Mouse (Mus musculus): ENCODE results near the gene Dpf3. TPM values are rescaled to one million over a fixed set of nuclear protein-coding genes. Genes with fewer than 3 reads are reported as not detected.

Dpf3 gene
- total RNA-seq (2014; rRNA removed), result 11.4 and 15.3 TPM in 2 replicates
- polyA plus RNA-seq (2015; fragmentation: Nextera tagmentation; extraction: Ambion mirVana), result 4.9 and 8.1 TPM in 2 replicates

DNA sequence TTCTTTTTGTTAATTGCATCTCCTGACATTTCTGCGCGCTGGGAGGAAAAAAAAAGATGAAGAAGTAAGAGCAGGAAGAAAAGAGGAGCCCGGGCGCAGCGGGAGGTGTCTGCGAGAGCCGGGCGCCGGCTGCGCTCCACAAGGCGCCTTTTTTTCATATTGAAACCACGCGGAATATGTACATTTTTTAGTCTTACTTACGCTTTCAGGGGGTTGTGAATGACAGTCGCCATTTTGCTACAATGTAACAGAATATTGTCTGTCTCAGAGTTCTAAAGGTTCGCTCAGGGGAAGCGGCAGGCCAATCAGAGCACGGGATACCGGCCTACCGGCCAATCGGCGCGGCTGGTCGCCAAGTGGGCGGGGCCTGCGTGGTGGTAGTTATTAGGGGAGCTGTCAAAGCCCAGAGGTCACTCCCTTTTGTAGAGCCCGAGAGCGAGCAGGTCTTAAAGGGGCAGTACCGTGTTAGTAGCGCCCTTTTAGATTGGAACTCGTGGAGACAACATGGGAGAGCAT, at the start of gene Dpf3:
Dpf3 (minus strand) TSS at position 241 of the 516 bp plus-strand sequence.
- peak within 1 kb of the TSS; percentile 82 for H3K27ac ChIP-seq (ENCODE audit: low read depth, low read length)
- no peaks in the 10 kb centered on the region for H3K36me3 ChIP-seq (ENCODE audit: insufficient read depth)
- peak within 1 kb of the TSS; percentile 63 for H3K4me3 ChIP-seq (ENCODE audit: low read depth, low read length)
- ATAC-seq (peak; percentile 89), DNase-seq (peak; percentile 89)
- TF ChIP-seq CTCF (IDR thresholded peaks at IDR 0.05; ENCODE audit: low read depth), result no peak
- peak within 1 kb of the TSS; percentile 100 for H3K4me2 ChIP-seq (ENCODE audit: low read depth)
- no peaks in the 10 kb centered on the region; the same call in 1 of the 2 replicates for H3K27me3 ChIP-seq (ENCODE audit: insufficient read depth, low read length)
- H3K4me1 ChIP-seq (ENCODE audit: insufficient read depth), result peaks cover 6% of the 10 kb centered on the region; the same call in 1 of the 2 replicates
- H3K9ac ChIP-seq, result peak within 1 kb of the TSS; percentile 58
- WGBS, result under 1% methylated on average over 31 of the region's 31 CpGs
- no peaks in the 10 kb centered on the region for H3K9me3 ChIP-seq (ENCODE audit: low read length)

DNA sequence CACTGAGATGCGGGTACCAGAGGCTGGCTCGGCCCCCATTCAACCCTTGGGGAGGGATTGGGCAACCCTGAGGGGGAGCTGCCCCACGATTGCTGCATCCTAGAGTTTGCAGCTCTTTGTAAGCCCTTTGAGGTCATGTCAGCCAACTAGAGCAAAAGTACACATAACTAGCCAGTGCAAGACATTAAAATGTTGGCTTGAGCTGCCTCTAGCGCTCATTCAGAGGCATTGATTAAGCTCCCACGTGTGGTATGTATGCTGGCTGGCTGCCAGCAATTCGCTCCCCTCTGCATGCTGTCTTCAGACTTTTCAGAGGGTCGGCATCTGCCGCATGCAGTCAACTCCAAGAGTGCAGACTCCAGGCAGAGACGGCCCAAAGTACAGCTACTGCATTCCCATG, 48.5 kb upstream of the Dpf3 start:
- no peaks in the 10 kb centered on the region for H3K9me3 ChIP-seq (ENCODE audit: low read length)
- WGBS, result 27% methylated on average over 9 of the region's 9 CpGs
- H3K9ac ChIP-seq, result no peak overlapping the region
- no peak overlapping the region for H3K4me2 ChIP-seq (ENCODE audit: low read depth)
- ATAC-seq, result peak; percentile 65
- no peak overlapping the region for H3K27ac ChIP-seq (ENCODE audit: low read depth, low read length)
- peaks cover 81% of the 10 kb centered on the region for H3K36me3 ChIP-seq (ENCODE audit: insufficient read depth)
- DNase-seq, result peak; percentile 75
- H3K4me3 ChIP-seq (ENCODE audit: low read depth, low read length), result no peak overlapping the region
- no peaks in the 10 kb centered on the region for H3K27me3 ChIP-seq (ENCODE audit: insufficient read depth, low read length)
- no peaks in the 10 kb centered on the region for H3K4me1 ChIP-seq (ENCODE audit: insufficient read depth)
- peak; percentile 41; the same call in 1 of the 2 replicates for TF ChIP-seq CTCF (IDR thresholded peaks at IDR 0.05; ENCODE audit: low read depth)

DNA sequence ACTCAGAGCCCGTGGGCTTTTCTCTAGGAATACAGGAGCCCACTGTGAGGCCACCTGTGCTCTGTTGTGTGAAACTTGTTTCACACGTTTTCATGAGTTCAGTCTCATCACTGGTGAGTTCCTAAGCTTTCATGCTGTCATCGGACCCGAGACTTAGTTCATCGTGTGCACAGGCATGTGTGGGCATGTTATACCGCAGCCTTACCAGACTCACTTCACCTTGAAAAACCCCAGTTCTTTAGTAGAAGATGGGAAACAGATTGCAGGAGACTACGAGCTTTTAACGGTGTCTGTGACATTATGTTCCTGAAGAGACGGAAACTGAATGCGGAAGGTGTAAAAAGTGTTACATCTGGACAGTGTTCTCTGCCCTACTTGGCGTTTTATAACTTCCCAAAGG, 47.9 kb upstream of the Dpf3 start:
- Histone ChIP-seq H3K4me1 (ENCODE audit: insufficient read depth) (no peaks in the 10 kb centered on the region), H3K27ac (ENCODE audit: low read depth, low read length) (no peak overlapping the region), H3K36me3 (ENCODE audit: insufficient read depth) (peaks cover 76% of the 10 kb centered on the region), H3K4me2 (ENCODE audit: low read depth) (no peak overlapping the region), H3K4me3 (ENCODE audit: low read depth, low read length) (no peak overlapping the region), H3K9me3 (ENCODE audit: low read length) (no peaks in the 10 kb centered on the region), H3K9ac (no peak overlapping the region), H3K27me3 (ENCODE audit: insufficient read depth, low read length) (no peaks in the 10 kb centered on the region)
- DNase-seq (no peak), ATAC-seq (no peak)
- 87% methylated on average over 11 of the region's 11 CpGs for WGBS
- TF ChIP-seq CTCF (IDR thresholded peaks at IDR 0.05; ENCODE audit: low read depth), result no peak

DNA sequence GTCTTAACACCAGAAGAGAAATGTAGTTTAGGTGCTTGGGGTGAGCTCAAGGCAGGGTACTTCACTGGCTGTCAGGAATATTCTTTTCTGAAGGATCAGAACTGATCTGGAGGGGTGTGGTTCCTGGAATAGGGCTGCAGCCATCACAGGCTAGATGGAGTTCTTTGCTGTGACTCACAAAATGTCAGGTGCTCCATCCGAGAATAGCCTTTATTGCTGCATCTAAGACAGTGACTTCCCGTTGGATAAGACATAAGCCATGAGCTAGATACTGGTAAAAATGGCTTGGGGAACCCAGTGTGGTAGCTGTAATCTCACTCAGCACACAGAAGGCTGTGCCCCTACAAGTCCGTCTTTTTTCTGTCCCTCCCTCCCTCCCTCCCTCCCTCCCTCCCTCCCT, 46.7 kb upstream of the Dpf3 start:
- 74% methylated on average over 3 of the region's 3 CpGs for WGBS
- Histone ChIP-seq H3K36me3 (ENCODE audit: insufficient read depth) (peaks cover 71% of the 10 kb centered on the region), H3K4me1 (ENCODE audit: insufficient read depth) (no peaks in the 10 kb centered on the region), H3K4me3 (ENCODE audit: low read depth, low read length) (no peak overlapping the region), H3K27me3 (ENCODE audit: insufficient read depth, low read length) (no peaks in the 10 kb centered on the region), H3K9ac (no peak overlapping the region), H3K9me3 (ENCODE audit: low read length) (no peaks in the 10 kb centered on the region), H3K4me2 (ENCODE audit: low read depth) (no peak overlapping the region), H3K27ac (ENCODE audit: low read depth, low read length) (no peak overlapping the region)
- no peak for TF ChIP-seq CTCF (IDR thresholded peaks at IDR 0.05; ENCODE audit: low read depth)
- DNase-seq (no peak), ATAC-seq (no peak)

DNA sequence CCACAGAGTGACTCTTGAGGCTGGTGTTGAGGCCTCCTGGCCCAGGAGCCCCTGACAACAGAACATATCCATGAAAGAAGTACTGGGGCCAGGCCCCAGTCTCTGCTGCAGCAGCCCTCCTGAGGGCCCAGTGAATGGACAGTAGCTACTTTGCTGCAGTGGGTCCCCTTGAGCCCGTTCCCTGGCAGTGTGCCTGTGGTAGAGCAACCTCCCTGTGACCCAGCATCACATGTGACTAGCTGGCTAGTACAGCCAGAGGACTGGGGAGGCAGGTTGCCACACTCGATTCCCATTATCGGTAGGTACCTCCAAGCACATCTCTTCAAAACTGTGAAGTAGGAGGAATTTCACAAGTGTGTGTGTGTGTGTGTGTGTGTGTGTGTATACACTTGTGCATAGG, 45.5 kb upstream of the Dpf3 start:
- Histone ChIP-seq H3K27me3 (ENCODE audit: insufficient read depth, low read length) (no peaks in the 10 kb centered on the region), H3K9ac (no peak overlapping the region), H3K4me2 (ENCODE audit: low read depth) (no peak overlapping the region), H3K27ac (ENCODE audit: low read depth, low read length) (no peak overlapping the region), H3K4me1 (ENCODE audit: insufficient read depth) (no peaks in the 10 kb centered on the region), H3K36me3 (ENCODE audit: insufficient read depth) (peaks cover 67% of the 10 kb centered on the region), H3K9me3 (ENCODE audit: low read length) (no peaks in the 10 kb centered on the region), H3K4me3 (ENCODE audit: low read depth, low read length) (no peak overlapping the region)
- WGBS, result 76% methylated on average over 3 of the region's 3 CpGs
- DNase-seq, result no peak
- no peak for TF ChIP-seq CTCF (IDR thresholded peaks at IDR 0.05; ENCODE audit: low read depth)
- ATAC-seq, result no peak

DNA sequence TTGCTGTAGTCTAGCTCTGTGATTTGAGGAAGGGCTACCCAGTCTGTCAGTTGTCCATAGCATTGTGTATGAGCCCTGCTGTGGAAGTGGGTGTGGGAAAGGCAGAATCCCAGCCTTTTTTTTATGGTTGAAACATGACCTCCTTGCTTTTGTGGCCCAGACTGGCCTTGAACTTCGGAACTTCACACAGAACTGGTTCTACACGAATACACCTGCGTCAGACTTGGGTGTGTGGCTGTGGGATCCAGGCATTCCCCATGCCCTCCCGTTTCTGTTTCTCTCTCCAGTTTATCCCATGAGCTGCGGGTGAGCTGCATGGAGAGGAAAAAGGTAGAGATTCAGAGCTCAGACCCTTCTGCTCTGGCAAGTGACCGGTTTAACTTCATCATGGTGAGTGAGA, 44.5 kb upstream of the Dpf3 start:
- no peaks in the 10 kb centered on the region for H3K27me3 ChIP-seq (ENCODE audit: insufficient read depth, low read length)
- H3K36me3 ChIP-seq (ENCODE audit: insufficient read depth), result peaks cover 58% of the 10 kb centered on the region
- no peak overlapping the region for H3K27ac ChIP-seq (ENCODE audit: low read depth, low read length)
- no peak for DNase-seq
- H3K9ac ChIP-seq, result no peak overlapping the region
- no peaks in the 10 kb centered on the region for H3K4me1 ChIP-seq (ENCODE audit: insufficient read depth)
- no peak overlapping the region for H3K4me2 ChIP-seq (ENCODE audit: low read depth)
- no peaks in the 10 kb centered on the region for H3K9me3 ChIP-seq (ENCODE audit: low read length)
- H3K4me3 ChIP-seq (ENCODE audit: low read depth, low read length), result no peak overlapping the region
- ATAC-seq, result no peak
- TF ChIP-seq CTCF (IDR thresholded peaks at IDR 0.05; ENCODE audit: low read depth), result no peak
- 95% methylated on average over 6 of the region's 6 CpGs for WGBS

DNA sequence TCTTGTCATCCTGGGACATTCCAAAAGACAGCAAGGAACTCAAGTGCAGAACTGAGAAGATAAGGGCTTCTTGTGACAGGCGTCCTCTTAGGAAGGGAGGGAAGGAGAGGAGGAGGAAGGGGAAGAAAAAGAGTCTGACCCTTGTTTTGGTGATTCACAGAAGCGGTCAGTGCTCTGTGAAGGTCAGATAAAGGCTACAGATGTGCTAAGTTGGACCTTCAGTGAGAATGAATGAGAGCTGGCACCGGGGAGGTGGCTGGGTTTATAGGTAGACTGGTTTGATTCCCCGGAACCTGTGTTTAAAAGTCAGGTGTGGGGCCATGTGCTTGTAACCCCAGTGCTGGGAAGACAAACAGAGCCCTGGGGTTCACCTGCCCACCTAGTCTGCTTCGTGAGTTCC, 41.1 kb upstream of the Dpf3 start:
- no peak for DNase-seq
- ATAC-seq, result no peak
- Histone ChIP-seq H3K9ac (no peak overlapping the region), H3K4me3 (ENCODE audit: low read depth, low read length) (no peak overlapping the region), H3K27me3 (ENCODE audit: insufficient read depth, low read length) (no peaks in the 10 kb centered on the region), H3K27ac (ENCODE audit: low read depth, low read length) (no peak overlapping the region), H3K9me3 (ENCODE audit: low read length) (no peaks in the 10 kb centered on the region), H3K36me3 (ENCODE audit: insufficient read depth) (peaks cover 34% of the 10 kb centered on the region), H3K4me2 (ENCODE audit: low read depth) (no peak overlapping the region), H3K4me1 (ENCODE audit: insufficient read depth) (no peaks in the 10 kb centered on the region)
- no peak for TF ChIP-seq CTCF (IDR thresholded peaks at IDR 0.05; ENCODE audit: low read depth)
- WGBS, result 91% methylated on average over 5 of the region's 5 CpGs
